Mouse (Mus musculus): ENCODE results near the gene Uvssa. TPM values are rescaled to one million over a fixed set of nuclear protein-coding genes. Genes with fewer than 3 reads are reported as not detected.
"Not testable (repeated sequence)": the region's sequence is repeated elsewhere in the genome, so short reads cannot be mapped to it uniquely, and the experiment has no call there.

Gene Uvssa
- 0.09 and 0.12 TPM in 2 replicates for polyA plus RNA-seq (2012)

DNA sequence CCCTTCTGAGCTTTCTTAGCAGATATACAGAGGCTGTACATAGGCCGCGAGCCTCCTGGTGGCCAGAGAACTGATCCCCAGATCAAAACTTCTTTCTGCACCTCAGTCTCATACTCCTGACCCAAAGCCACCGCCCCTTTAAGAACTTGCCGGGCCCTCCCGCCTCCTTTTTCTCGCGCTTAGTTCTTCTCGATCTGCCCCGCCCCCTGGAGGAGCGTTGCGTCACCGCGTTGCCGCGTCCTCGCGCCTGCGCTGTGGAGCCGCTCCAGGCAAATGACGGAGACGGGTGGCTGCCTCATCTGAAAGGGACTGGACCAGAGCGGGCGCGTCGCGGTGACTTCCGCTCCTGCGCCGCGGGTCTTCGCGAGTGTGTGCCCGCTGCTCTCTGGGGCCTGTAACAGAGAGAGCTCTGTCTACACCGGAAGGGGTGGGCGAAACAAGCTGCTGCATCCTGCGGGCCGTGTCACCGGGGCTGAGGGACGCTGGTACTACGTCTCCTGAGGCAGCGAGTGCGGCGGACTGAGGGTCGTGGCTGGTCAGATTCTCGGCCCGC, at the start of gene Uvssa:
TSS of gene Uvssa (plus strand) at position 248 of the 553 bp plus-strand sequence.
- no peaks in the 10 kb centered on the region for H3K9me3 ChIP-seq (ENCODE audit: control insufficient read depth, low read length)
- no peak for TF ChIP-seq TAL1 (IDR thresholded peaks at IDR 0.05; ENCODE audit: low read length)
- TF ChIP-seq GATA1 (IDR thresholded peaks at IDR 0.05; ENCODE audit: low read length) = no peak
- peaks cover 44% of the 10 kb centered on the region for H3K36me3 ChIP-seq (ENCODE audit: control insufficient read depth)
- H3K4me3 ChIP-seq (replicated peaks) = peak within 1 kb of the TSS; percentile 74
- no peaks in the 10 kb centered on the region for H3K27me3 ChIP-seq (ENCODE audit: control insufficient read depth)
- peaks cover 36% of the 10 kb centered on the region for H3K4me1 ChIP-seq (ENCODE audit: control insufficient read depth)

GRCm38 (mm10) chr5:33334381-33335272, 43.7 kb upstream of the Uvssa start:
- no peak for TF ChIP-seq GATA1 (IDR thresholded peaks at IDR 0.05; ENCODE audit: low read length)
- Histone ChIP-seq H3K36me3 (ENCODE audit: control insufficient read depth) (peaks cover 20% of the 10 kb centered on the region), H3K9me3 (ENCODE audit: control insufficient read depth, low read length) (peaks cover 10% of the 10 kb centered on the region), H3K27me3 (ENCODE audit: control insufficient read depth) (no peaks in the 10 kb centered on the region), H3K4me3 (replicated peaks) (peak overlapping the region; percentile 95), H3K4me1 (ENCODE audit: control insufficient read depth) (peaks cover 29% of the 10 kb centered on the region)

- Histone ChIP-seq H3K4me1 (ENCODE audit: control insufficient read depth) (peaks cover 32% of the 10 kb centered on the region), H3K27me3 (ENCODE audit: control insufficient read depth) (no peaks in the 10 kb centered on the region), H3K9me3 (ENCODE audit: control insufficient read depth, low read length) (peaks cover 10% of the 10 kb centered on the region), H3K36me3 (ENCODE audit: control insufficient read depth) (peaks cover 23% of the 10 kb centered on the region), H3K4me3 (replicated peaks) (peak within 1 kb of the TSS; percentile 95)
- TF ChIP-seq TAL1 (IDR thresholded peaks at IDR 0.05; ENCODE audit: low read length) (no peak), GATA1 (IDR thresholded peaks at IDR 0.05; ENCODE audit: low read length) (no peak)
These were observed 42.9 kb upstream of the Uvssa start, which contains the start of gene Maea for GRCm38 (mm10) chr5:33335273-33335976. Gene Maea, plus strand, starts transcription at chr5:33335509.

- Histone ChIP-seq H3K9me3 (ENCODE audit: control insufficient read depth, low read length) (peaks cover 10% of the 10 kb centered on the region), H3K4me1 (ENCODE audit: control insufficient read depth) (peaks cover 37% of the 10 kb centered on the region), H3K27me3 (ENCODE audit: control insufficient read depth) (no peaks in the 10 kb centered on the region), H3K36me3 (ENCODE audit: control insufficient read depth) (peaks cover 27% of the 10 kb centered on the region), H3K4me3 (replicated peaks) (peak overlapping the region; percentile 95)
- TF ChIP-seq GATA1 (IDR thresholded peaks at IDR 0.05; ENCODE audit: low read length) = no peak
- no peak for TF ChIP-seq TAL1 (IDR thresholded peaks at IDR 0.05; ENCODE audit: low read length)
These were observed 42.4 kb upstream of the Uvssa start for GRCm38 (mm10) chr5:33335977-33336360.

- Histone ChIP-seq H3K4me3 (replicated peaks) (no peak overlapping the region), H3K4me1 (ENCODE audit: control insufficient read depth) (peaks cover 46% of the 10 kb centered on the region), H3K27me3 (ENCODE audit: control insufficient read depth) (no peaks in the 10 kb centered on the region), H3K36me3 (ENCODE audit: control insufficient read depth) (peaks cover 33% of the 10 kb centered on the region), H3K9me3 (ENCODE audit: control insufficient read depth, low read length) (peaks cover 10% of the 10 kb centered on the region)
- no peak for TF ChIP-seq GATA1 (IDR thresholded peaks at IDR 0.05; ENCODE audit: low read length)
- TF ChIP-seq TAL1 (IDR thresholded peaks at IDR 0.05; ENCODE audit: low read length) = no peak
These were observed 41.1 kb upstream of the Uvssa start for GRCm38 (mm10) chr5:33337206-33337605.

GRCm38 (mm10) chr5:33341165-33341564, 37.2 kb upstream of the Uvssa start:
- Histone ChIP-seq H3K4me3 (replicated peaks) (no peak overlapping the region), H3K4me1 (ENCODE audit: control insufficient read depth) (peaks cover 64% of the 10 kb centered on the region)
- TF ChIP-seq GATA1 (IDR thresholded peaks at IDR 0.05; ENCODE audit: low read length) (no peak), TAL1 (IDR thresholded peaks at IDR 0.05; ENCODE audit: low read length) (no peak)

GRCm38 (mm10) chr5:33342248-33342647, 36.1 kb upstream of the Uvssa start:
- not testable (repeated sequence) for H3K9me3 ChIP-seq (ENCODE audit: control insufficient read depth, low read length); H3K4me3 ChIP-seq (replicated peaks); H3K27me3 ChIP-seq (ENCODE audit: control insufficient read depth)
- peaks cover 54% of the 10 kb centered on the region for H3K4me1 ChIP-seq (ENCODE audit: control insufficient read depth)
- H3K36me3 ChIP-seq (ENCODE audit: control insufficient read depth) = peaks cover 42% of the 10 kb centered on the region

More at GRCm38 (mm10) chr5:33341165-33341564, 37.2 kb upstream of the Uvssa start:
- no peaks in the 10 kb centered on the region for H3K9me3 ChIP-seq (ENCODE audit: control insufficient read depth, low read length)
- H3K36me3 ChIP-seq (ENCODE audit: control insufficient read depth) = peaks cover 41% of the 10 kb centered on the region
- H3K27me3 ChIP-seq (ENCODE audit: control insufficient read depth) = no peaks in the 10 kb centered on the region

GRCm38 (mm10) chr5:33342821-33343220, 35.5 kb upstream of the Uvssa start:
- H3K4me3 ChIP-seq (replicated peaks) = no peak overlapping the region
- peaks cover 53% of the 10 kb centered on the region for H3K4me1 ChIP-seq (ENCODE audit: control insufficient read depth)
- H3K27me3 ChIP-seq (ENCODE audit: control insufficient read depth) = no peaks in the 10 kb centered on the region
- H3K36me3 ChIP-seq (ENCODE audit: control insufficient read depth) = peaks cover 41% of the 10 kb centered on the region
- no peak for TF ChIP-seq GATA1 (IDR thresholded peaks at IDR 0.05; ENCODE audit: low read length)
- no peak for TF ChIP-seq TAL1 (IDR thresholded peaks at IDR 0.05; ENCODE audit: low read length)
- H3K9me3 ChIP-seq (ENCODE audit: control insufficient read depth, low read length) = no peaks in the 10 kb centered on the region

DNA sequence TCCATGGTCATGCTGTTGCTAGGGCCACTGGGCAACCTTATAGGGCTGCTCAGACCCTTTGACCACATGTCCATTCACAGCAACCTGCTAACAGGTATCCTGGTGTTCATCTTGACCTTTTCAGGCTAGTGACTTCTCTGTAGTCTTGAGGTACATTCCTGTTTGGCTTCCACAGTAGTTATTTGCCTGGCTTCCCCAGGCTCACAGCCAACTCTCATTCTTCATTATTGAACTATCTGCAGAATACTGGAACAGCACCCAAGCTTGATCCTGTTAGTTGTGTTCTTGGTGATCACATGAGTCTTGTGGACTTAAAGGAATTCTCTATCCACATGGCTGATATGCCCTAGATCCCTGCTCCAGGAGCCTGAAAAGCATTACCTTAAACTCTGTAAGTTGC, 34.8 kb upstream of the Uvssa start:
- Histone ChIP-seq H3K9me3 (ENCODE audit: control insufficient read depth, low read length) (no peaks in the 10 kb centered on the region), H3K27me3 (ENCODE audit: control insufficient read depth) (no peaks in the 10 kb centered on the region), H3K4me3 (replicated peaks) (no peak overlapping the region), H3K4me1 (ENCODE audit: control insufficient read depth) (peaks cover 50% of the 10 kb centered on the region), H3K36me3 (ENCODE audit: control insufficient read depth) (peaks cover 35% of the 10 kb centered on the region)
- no peak for TF ChIP-seq TAL1 (IDR thresholded peaks at IDR 0.05; ENCODE audit: low read length)
- no peak for TF ChIP-seq GATA1 (IDR thresholded peaks at IDR 0.05; ENCODE audit: low read length)
